Mouse (Mus musculus): ENCODE data around the gene Rpn2. TPM values are rescaled to one million over a fixed set of nuclear protein-coding genes. Genes with fewer than 3 reads are reported as not detected.

Gene Rpn2
- total RNA-seq, 2 experiments from 2014 or later = 132 to 138 TPM

DNA sequence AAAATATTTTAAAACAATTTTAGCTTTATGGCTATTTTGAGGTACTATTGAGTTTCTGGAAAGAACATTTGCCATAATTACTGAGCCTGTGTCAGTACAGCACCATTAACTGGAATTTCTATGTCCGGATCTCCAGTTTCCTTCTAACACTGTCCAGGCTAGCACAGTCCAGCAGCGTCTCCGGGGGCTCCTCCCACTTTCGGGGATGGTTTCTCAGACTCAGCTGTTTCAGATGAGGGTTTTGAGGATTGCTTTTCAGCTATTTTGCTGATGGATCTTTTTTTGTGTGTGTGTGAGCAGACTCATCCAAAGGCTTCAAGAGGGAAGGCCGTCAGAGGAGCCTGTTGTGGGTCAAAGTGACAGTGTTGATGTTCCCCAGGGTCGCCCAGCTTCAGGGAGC, 92.9 kb downstream of the Rpn2 start:
- Histone ChIP-seq H3K27ac (no peak overlapping the region), H3K4me3 (no peak overlapping the region)
- no peak for TF ChIP-seq CTCF (conservative IDR thresholded peaks at IDR 0.05)
- DNase-seq (ENCODE audit: low spot score in 2 of 2) = no peak

DNA sequence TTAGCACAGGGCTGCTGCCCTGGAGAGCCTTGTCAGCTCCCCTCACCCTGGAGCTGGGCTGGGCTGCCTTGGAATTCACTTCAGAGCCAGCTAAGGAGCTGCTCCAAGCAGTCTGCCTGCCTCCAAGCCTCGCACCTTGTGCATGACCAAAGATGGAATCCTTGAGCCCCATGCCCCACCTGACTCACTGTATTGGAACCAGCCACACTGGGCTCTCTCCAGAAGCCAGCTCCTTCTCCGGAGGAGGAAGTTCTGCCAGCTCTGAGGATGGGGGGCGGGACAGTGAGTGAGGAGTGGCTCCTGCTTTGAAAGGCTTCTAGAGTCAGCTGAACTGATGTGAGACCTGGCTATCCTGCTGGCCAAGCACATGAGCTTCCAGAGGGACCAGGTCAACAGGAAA, 94.9 kb downstream of the Rpn2 start:
- 0 out of 2 replicates have a peak overlapping the region, but pooled peaks have one; percentile 51 for H3K27ac ChIP-seq
- no peak overlapping the region for H3K4me3 ChIP-seq
- TF ChIP-seq CTCF (conservative IDR thresholded peaks at IDR 0.05) = no peak
- DNase-seq (ENCODE audit: low spot score in 2 of 2) = no peak

DNA sequence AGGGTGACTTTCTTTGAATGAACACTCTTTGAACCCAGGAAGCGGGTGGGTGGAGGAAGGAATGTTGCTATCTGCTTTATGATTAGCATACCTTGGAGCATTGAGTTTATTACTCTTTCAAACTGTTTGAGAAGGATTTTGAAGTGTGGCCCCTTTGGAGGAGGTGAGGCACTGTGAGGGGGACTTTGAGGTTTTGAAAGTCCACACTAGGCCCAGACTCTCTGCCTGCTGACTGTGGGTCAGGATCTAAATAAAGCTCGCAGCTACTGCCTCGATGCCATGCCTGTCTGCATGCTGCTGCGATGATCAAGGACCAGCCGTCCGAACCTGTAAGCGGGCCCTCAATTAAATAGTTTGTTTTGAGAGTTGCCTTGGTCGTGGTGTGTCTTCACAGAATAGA, 96.2 kb downstream of the Rpn2 start:
- DNase-seq (ENCODE audit: low spot score in 2 of 2) = no peak
- Histone ChIP-seq H3K27ac (no peak overlapping the region), H3K4me3 (no peak overlapping the region)
- TF ChIP-seq CTCF (conservative IDR thresholded peaks at IDR 0.05) = no peak

Other genes starting within 250 kb of the Rpn2 start
- 10 to 100 TPM; 31.4 to 36.3 TPM for gene Soga1, start 199.8 kb upstream of the Rpn2 start, total RNA-seq (2021)
- not detected for gene Tldc2, start 192.0 kb upstream of the Rpn2 start, total RNA-seq (2021)
- 10 to 100 TPM; 14.3 to 16.8 TPM for gene Samhd1, start 143.8 kb upstream of the Rpn2 start, total RNA-seq (2021)
- 1 to 10 TPM; 1.5 to 1.7 TPM for gene Rbl1, start 74.5 kb upstream of the Rpn2 start, total RNA-seq (2021)
- gene Mroh8, start 532 bp downstream of the Rpn2 start, total RNA-seq (2021) = 1 to 10 TPM in 1 of 2 experiments, under 1 TPM in 1; 0.61 to 1.2 TPM
- gene Ghrh, start 68.5 kb downstream of the Rpn2 start, total RNA-seq (2021) = not detected
- 10 to 100 TPM; 52.0 to 55.7 TPM for gene Manbal, start 88.6 kb downstream of the Rpn2 start, total RNA-seq (2021)
- 100 to 1,000 TPM; 150 to 156 TPM for gene Src, start 139.4 kb downstream of the Rpn2 start, total RNA-seq (2021)